Mouse (Mus musculus) monocyte, adult 2 months (primary cell): ENCODE measurements around the gene Srrm3.
A peak's percentile ranks its signal among the peaks of the same experiment; 100 is the strongest.

Source experiments
- DNase-seq, 2 experiments: peaks; one replicate each; pipeline ENCODE4 v3.0.0; 2022; ENCODE audit warnings: low spot score in 2 of 2, low read depth in 1 of 2

The Srrm3 gene

GRCm38 (mm10) chr5:135806555-135807262 is at the start of gene Srrm3:
Gene Srrm3, plus strand, starts transcription at chr5:135806890.
- DNase-seq = peak; percentile 82 to 92

GRCm38 (mm10) chr5:135761881-135762280 is 44.8 kb upstream of the Srrm3 start:
- DNase-seq = no peak

- peak in 1 of 2 experiments; percentile 33 for DNase-seq
Observed at GRCm38 (mm10) chr5:135763526-135763925, 43.2 kb upstream of the Srrm3 start.

- DNase-seq = no peak
Observed at GRCm38 (mm10) chr5:135764971-135765370, 41.7 kb upstream of the Srrm3 start.

- peak in 1 of 2 experiments; percentile 24 for DNase-seq
Observed at GRCm38 (mm10) chr5:135772519-135772918, 34.2 kb upstream of the Srrm3 start.

GRCm38 (mm10) chr5:135776546-135776945 is 30.1 kb upstream of the Srrm3 start:
- no peak for DNase-seq

- DNase-seq = no peak
Observed at GRCm38 (mm10) chr5:135777796-135778470, 28.8 kb upstream of the Srrm3 start, which contains the start of gene Styxl1. Gene Styxl1, minus strand, starts transcription at chr5:135778385.

- DNase-seq = peak; percentile 96 to 98
Observed at GRCm38 (mm10) chr5:135778471-135779445, 27.9 kb upstream of the Srrm3 start, which contains the start of gene Mdh2. Gene Mdh2, plus strand, starts transcription at chr5:135778480.

- DNase-seq = no peak
Observed at GRCm38 (mm10) chr5:135780331-135780730, 26.4 kb upstream of the Srrm3 start.

GRCm38 (mm10) chr5:135782901-135783300 is 23.8 kb upstream of the Srrm3 start:
- no peak for DNase-seq

- peak in 1 of 2 experiments; percentile 64 for DNase-seq
Observed at GRCm38 (mm10) chr5:135793996-135794858, 12.5 kb upstream of the Srrm3 start.

- DNase-seq = no peak
Observed at GRCm38 (mm10) chr5:135794859-135795181, 11.9 kb upstream of the Srrm3 start.

- no peak for DNase-seq
Observed at GRCm38 (mm10) chr5:135799746-135800145, 6.9 kb upstream of the Srrm3 start.

- no peak for DNase-seq
Observed at GRCm38 (mm10) chr5:135800927-135801326, 5.8 kb upstream of the Srrm3 start.

- no peak for DNase-seq
Observed at GRCm38 (mm10) chr5:135802641-135803040, 4.0 kb upstream of the Srrm3 start.

GRCm38 (mm10) chr5:135803135-135803534 is 3.6 kb upstream of the Srrm3 start:
- DNase-seq = no peak

GRCm38 (mm10) chr5:135803676-135804075 is 3.0 kb upstream of the Srrm3 start:
- DNase-seq = no peak

GRCm38 (mm10) chr5:135804735-135805134 is 2.0 kb upstream of the Srrm3 start:
- DNase-seq = no peak

GRCm38 (mm10) chr5:135807263-135807637 is 560 bp downstream of the Srrm3 start:
- no peak for DNase-seq

- no peak for DNase-seq
Observed at GRCm38 (mm10) chr5:135812991-135813390, 6.3 kb downstream of the Srrm3 start.
